Mouse (Mus musculus) small intestine, adult 2 months (tissue): ENCODE data around the gene Chsy1. TPM values are rescaled to one million over a fixed set of nuclear protein-coding genes. Genes with fewer than 3 reads are reported as not detected.

Experiments
- H3K27ac ChIP-seq: fragments of 200-500 bp; 2 replicates; pipeline ENCODE4 v1.5.1; 2012; ENCODE audit warnings: low read depth, low read length, control low read depth, inconsistent platforms; ENCODE audit not compliant: insufficient read depth
- H3K27me3 ChIP-seq: fragments of 200-500 bp; 2 replicates; pipeline ENCODE4 v1.6.1; 2012; ENCODE audit warnings: mild to moderate bottlenecking, moderate library complexity, low read length, inconsistent platforms; ENCODE audit not compliant: control insufficient read depth, insufficient read depth
- H3K36me3 ChIP-seq: fragments of 200-500 bp; 2 replicates; pipeline ENCODE4 v1.6.1; 2012; ENCODE audit warnings: mild to moderate bottlenecking, low read length, control low read depth, inconsistent platforms; ENCODE audit not compliant: control insufficient read depth, insufficient read depth
- H3K4me1 ChIP-seq: fragments of 200-500 bp; 2 replicates; pipeline ENCODE4 v1.6.1; 2012; ENCODE audit warnings: low read length, inconsistent platforms, mixed read lengths; ENCODE audit not compliant: control insufficient read depth, insufficient read depth, insufficient read length
- H3K4me3 ChIP-seq: fragments of 200-500 bp; 2 replicates; pipeline ENCODE4 v1.5.1; 2012; ENCODE audit warnings: low read depth, mild to moderate bottlenecking, control low read depth, inconsistent platforms, low read length, moderate library complexity
- CTCF ChIP-seq: fragments of 200-500 bp; IDR thresholded peaks from 2 replicates; pipeline ENCODE4 v1.5.1; 2012; ENCODE audit warnings: low read depth, mild to moderate bottlenecking, control low read depth, inconsistent platforms, low read length, moderate library complexity, mixed read lengths; ENCODE audit not compliant: insufficient replicate concordance, insufficient read length; ENCODE audit errors: extremely low read depth
- POLR2A ChIP-seq: fragments of 200-500 bp; IDR thresholded peaks from 2 replicates; pipeline ENCODE4 v1.6.1; 2012; ENCODE audit warnings: low read depth, mild to moderate bottlenecking, control low read depth, inconsistent platforms, low read length, moderate library complexity
- WGBS: fragments of 180-500 bp; shearing (Covaris S2); methylation state at CpG from one replicate; pipeline ENCODE4 v1.1.7; 2018; 5-methylcytosine and 5-hydroxymethylcytosine counted together
- polyA plus RNA-seq: library from polyadenylated mRNA; depleted of rRNA; stranded (reverse); fragments of >200 nt; gene quantifications from 2 replicates; pipeline ENCODE4 v1.2.3, GENCODE M21; 2012; rRNA removed

Gene Chsy1
- 1.4 and 1.6 TPM in 2 replicates for polyA plus RNA-seq

DNA sequence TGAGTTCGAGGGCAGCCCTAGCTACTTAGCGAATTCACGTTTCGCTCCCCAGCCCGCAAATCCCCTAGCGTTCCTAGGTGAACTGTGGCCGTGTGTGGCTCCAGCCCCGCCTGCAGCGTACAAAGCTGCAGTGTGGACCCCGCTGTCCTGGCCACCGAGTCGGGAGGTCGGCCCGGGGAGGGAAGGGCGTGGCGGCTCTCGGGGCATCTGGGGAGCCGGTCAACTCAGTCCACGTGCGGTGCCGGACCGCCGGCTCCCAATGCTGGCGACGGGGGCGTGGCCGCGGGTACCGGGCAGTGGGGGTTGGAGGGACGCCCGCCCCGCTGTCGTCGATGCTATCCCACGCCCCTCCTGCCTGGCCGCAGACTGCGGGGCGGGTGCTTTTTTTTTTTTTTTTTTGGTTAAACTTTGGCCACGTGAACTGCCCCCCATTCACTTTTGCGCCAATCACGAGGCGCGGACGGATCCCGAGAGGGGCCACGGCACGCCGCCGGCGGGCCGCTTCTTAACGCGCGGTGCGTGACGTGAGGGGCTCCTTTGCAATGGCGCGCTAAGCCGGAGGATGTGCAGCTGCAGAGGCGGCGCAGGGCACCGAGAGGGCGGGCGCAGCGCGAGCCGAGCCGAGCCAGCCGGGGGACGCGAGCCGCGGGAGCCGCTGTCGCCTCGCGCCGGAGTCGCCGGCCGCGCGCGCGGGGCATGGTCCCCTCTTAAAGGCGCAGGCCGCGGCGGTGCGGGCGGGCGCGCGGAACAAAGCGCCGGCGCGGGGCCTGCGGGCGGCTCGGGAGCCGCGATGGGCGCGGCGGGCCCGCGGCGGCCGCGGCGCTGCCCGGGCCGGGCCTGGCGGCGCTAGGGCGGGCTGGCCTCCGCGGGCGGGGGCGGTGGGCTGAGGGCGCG lies at the start of gene Chsy1:
Chsy1 (plus strand) TSS at position 555 of the 894 bp plus-strand sequence.
- Histone ChIP-seq H3K27ac (no peak within 1 kb of the TSS; the same call in 1 of the 2 replicates), H3K4me1 (no peaks in the 10 kb centered on the region; the same call in 1 of the 2 replicates), H3K4me3 (peak within 1 kb of the TSS; percentile 69), H3K36me3 (no peaks in the 10 kb centered on the region), H3K27me3 (peaks cover 7% of the 10 kb centered on the region; the same call in 1 of the 2 replicates)
- 5% methylated on average over 121 of the region's 123 CpGs for WGBS
- TF ChIP-seq CTCF (no peak), POLR2A (no peak)

DNA sequence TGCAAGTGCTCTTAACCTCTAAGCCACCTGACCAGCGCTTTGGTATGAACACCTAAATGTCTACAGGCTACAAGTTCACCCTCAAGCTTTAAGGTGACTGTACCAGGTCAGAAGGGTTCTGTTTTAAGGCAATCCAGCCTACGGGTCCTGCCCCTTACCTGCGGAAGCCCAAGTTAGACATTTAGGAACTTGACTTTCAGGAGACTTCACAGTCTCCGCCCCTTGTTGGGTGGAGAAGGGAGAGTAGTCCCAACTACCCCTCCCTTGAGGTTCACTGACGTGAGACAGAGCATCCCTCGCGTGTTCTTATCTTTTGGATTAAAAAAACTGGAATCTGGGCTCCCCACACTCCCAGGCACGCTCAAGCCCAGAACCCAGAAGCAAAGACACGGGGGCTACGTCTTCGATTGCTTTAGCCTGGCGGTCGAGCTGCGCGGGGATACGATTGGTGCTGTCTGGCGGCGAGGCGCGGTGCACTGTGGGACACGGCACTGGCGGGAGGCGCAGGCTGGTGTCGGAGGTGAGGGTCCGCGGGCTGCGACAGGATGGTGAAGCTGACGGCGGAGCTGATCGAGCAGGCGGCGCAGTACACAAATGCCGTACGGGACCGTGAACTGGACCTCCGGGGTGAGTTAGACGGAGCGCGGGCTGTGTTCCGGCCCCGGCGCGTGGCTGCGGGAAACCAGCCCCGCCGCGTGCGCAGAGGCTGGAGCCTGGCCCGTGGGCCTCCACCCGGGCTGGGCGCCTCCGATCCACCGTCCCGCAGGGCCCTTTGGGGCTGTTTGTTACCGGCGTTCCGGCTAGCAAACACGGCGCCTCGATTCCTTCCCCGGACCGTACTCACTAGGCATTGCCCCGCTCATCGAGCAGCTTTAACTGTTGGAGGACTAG lies 49.0 kb upstream of the Chsy1 start:
- no peak overlapping the region for H3K27ac ChIP-seq
- no peaks in the 10 kb centered on the region; the same call in 1 of the 2 replicates for H3K4me1 ChIP-seq
- no peak for TF ChIP-seq CTCF
- TF ChIP-seq POLR2A: peak; percentile 32; the same call in 1 of the 2 replicates
- peaks cover 11% of the 10 kb centered on the region for H3K36me3 ChIP-seq
- H3K27me3 ChIP-seq: no peaks in the 10 kb centered on the region
- under 1% methylated on average over 64 of the region's 64 CpGs for WGBS
- peak overlapping the region; percentile 78 for H3K4me3 ChIP-seq

GRCm38 (mm10) chr7:66061057-66061456 lies 48.3 kb upstream of the Chsy1 start:
- H3K27ac ChIP-seq: no peak overlapping the region
- 1% methylated on average over 14 of the region's 14 CpGs for WGBS
- TF ChIP-seq POLR2A: no peak
- TF ChIP-seq CTCF: no peak

GRCm38 (mm10) chr7:66076411-66076810 lies 32.9 kb upstream of the Chsy1 start:
- no peak for TF ChIP-seq POLR2A
- no peak for TF ChIP-seq CTCF
- Histone ChIP-seq H3K36me3 (peaks cover 22% of the 10 kb centered on the region), H3K4me3 (no peak overlapping the region), H3K4me1 (peaks cover 15% of the 10 kb centered on the region; the same call in 1 of the 2 replicates), H3K27ac (peak overlapping the region; percentile 33; the same call in 1 of the 2 replicates), H3K27me3 (no peaks in the 10 kb centered on the region)
- WGBS: 21% methylated on average over 2 of the region's 2 CpGs

More at GRCm38 (mm10) chr7:66061057-66061456, 48.3 kb upstream of the Chsy1 start:
- Histone ChIP-seq H3K27me3 (no peaks in the 10 kb centered on the region), H3K4me1 (no peaks in the 10 kb centered on the region; the same call in 1 of the 2 replicates), H3K4me3 (peak overlapping the region; percentile 78), H3K36me3 (peaks cover 15% of the 10 kb centered on the region)

GRCm38 (mm10) chr7:66079364-66080230 lies 29.7 kb upstream of the Chsy1 start, which contains the start of gene Selenos:
Gene Selenos, plus strand, starts transcription at chr7:66079649.
- WGBS: under 1% methylated on average over 65 of the region's 65 CpGs

GRCm38 (mm10) chr7:66080231-66080613 lies 29.1 kb upstream of the Chsy1 start:
- peaks cover 15% of the 10 kb centered on the region; the same call in 1 of the 2 replicates for H3K4me1 ChIP-seq
- 33% methylated on average over 5 of the region's 5 CpGs for WGBS
- TF ChIP-seq POLR2A (no peak), CTCF (no peak)
- peak overlapping the region; percentile 83 for H3K4me3 ChIP-seq
- no peaks in the 10 kb centered on the region for H3K27me3 ChIP-seq
- H3K27ac ChIP-seq: no peak overlapping the region
- H3K36me3 ChIP-seq: peaks cover 21% of the 10 kb centered on the region

More at GRCm38 (mm10) chr7:66079364-66080230, 29.7 kb upstream of the Chsy1 start, which contains the start of gene Selenos:
- peak; percentile 88 for TF ChIP-seq POLR2A
- no peak for TF ChIP-seq CTCF
- Histone ChIP-seq H3K4me1 (peaks cover 15% of the 10 kb centered on the region; the same call in 1 of the 2 replicates), H3K36me3 (peaks cover 22% of the 10 kb centered on the region), H3K27ac (peak within 1 kb of the TSS; percentile 45), H3K4me3 (peak within 1 kb of the TSS; percentile 83), H3K27me3 (no peaks in the 10 kb centered on the region)
